Mouse (Mus musculus): Measurements from ENCODE around the gene Obp2b.

Gene Obp2b

GRCm38 (mm10) chr2:25776717-25777116, 39.9 kb downstream of the Obp2b start, which contains the start of gene Lcn11:
Lcn11 (plus strand) TSS chr2:25777017.
- no peak for DNase-seq (ENCODE audit: low spot score in 2 of 2)

- no peak for DNase-seq (ENCODE audit: low spot score in 2 of 2)
These were observed 42.3 kb downstream of the Obp2b start for GRCm38 (mm10) chr2:25779076-25779475.

- DNase-seq (ENCODE audit: low spot score in 2 of 2), result no peak
These were observed 44.1 kb downstream of the Obp2b start for GRCm38 (mm10) chr2:25780921-25781320.

- DNase-seq (ENCODE audit: low spot score in 2 of 2), result no peak
These were observed 45.1 kb downstream of the Obp2b start, which contains the start of gene Gm13539 for GRCm38 (mm10) chr2:25781957-25782356. Gm13539 (plus strand) TSS chr2:25782257.

- no peak for DNase-seq (ENCODE audit: low spot score in 2 of 2)
These were observed 48.9 kb downstream of the Obp2b start for GRCm38 (mm10) chr2:25785573-25786322.

GRCm38 (mm10) chr2:25789092-25789491, 52.3 kb downstream of the Obp2b start:
- no peak for DNase-seq (ENCODE audit: low spot score in 2 of 2)

All from heart, adult 9 months (tissue).